Mouse (Mus musculus): ENCODE data around the gene Mbd6.

DNA sequence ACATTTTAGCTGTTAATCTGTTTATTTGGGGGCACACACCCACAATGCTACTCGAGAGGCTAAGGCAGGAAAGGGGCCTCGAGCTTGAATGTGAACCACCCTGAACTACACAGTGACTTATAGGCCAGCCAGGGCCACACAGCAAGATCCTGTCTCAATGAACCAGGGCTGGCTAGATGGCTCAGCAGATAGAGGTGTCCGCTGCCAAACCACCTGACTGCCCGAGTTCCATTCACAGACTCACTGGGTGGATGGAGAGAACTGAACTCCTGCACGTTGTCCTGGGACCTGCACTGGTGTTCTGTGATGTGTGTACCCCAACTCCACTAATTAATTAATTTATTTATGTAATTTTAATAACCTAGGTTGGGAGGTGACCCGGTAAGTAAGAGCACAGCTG, 31.0 kb downstream of the Mbd6 start:
- TF ChIP-seq POLR2A (IDR thresholded peaks at IDR 0.05; ENCODE audit: borderline replicate concordance, insufficient read depth, low read length): no peak
- no peak for TF ChIP-seq CTCF (IDR thresholded peaks at IDR 0.05; ENCODE audit: borderline replicate concordance, insufficient read depth, low read depth, low read length)
